Mouse (Mus musculus): ENCODE results near the gene Ntrk3.

GRCm38 (mm10) chr7:78515042-78515609 lies 222.7 kb downstream of the Ntrk3 start:
- TF ChIP-seq CTCF (IDR thresholded peaks at IDR 0.05; ENCODE audit: control insufficient read depth, insufficient read depth, insufficient replicate concordance, low read depth, low read length) (no peak), POLR2A (IDR thresholded peaks at IDR 0.05; ENCODE audit: control insufficient read depth, low read depth, low read length) (no peak)

Data from testis, adult 2 months (tissue).